Mouse (Mus musculus) erythroblast, adult 5-6 weeks (primary cell): ENCODE data around the gene Cfap70. TPM values are rescaled to one million over a fixed set of nuclear protein-coding genes. Genes with fewer than 3 reads are reported as not detected.

ENCODE experiments used
- ATAC-seq: replicated peaks from 2 replicates; pipeline ENCODE4 v1.8.0; 2016; ENCODE audit warnings: moderate number of reproducible peaks, mild to moderate bottlenecking, moderate TSS enrichment, inconsistent platforms; ENCODE audit not compliant: poor library complexity, low FRiP score, severe bottlenecking
- total RNA-seq, 2 experiments: library from RNA; stranded (forward) in 1 of 2; stranded (reverse) in 1 of 2; fragments of 150-400 nt in 1 of 2; fragments of 200-764, 138-1000 nt in 1 of 2; gene quantifications; 2 replicates each; pipeline versions ENCODE4 v1.2.3 to v1.2.4; 2015 to 2017; ENCODE audit warnings: low replicate concordance in 2 of 2

Cfap70 gene
- total RNA-seq, 2 experiments from 2014 or later = 0.09 to 1.3 TPM

GRCm38 (mm10) chr14:20431726-20432125 lies 20.3 kb downstream of the Cfap70 start:
- no peak for ATAC-seq

DNA sequence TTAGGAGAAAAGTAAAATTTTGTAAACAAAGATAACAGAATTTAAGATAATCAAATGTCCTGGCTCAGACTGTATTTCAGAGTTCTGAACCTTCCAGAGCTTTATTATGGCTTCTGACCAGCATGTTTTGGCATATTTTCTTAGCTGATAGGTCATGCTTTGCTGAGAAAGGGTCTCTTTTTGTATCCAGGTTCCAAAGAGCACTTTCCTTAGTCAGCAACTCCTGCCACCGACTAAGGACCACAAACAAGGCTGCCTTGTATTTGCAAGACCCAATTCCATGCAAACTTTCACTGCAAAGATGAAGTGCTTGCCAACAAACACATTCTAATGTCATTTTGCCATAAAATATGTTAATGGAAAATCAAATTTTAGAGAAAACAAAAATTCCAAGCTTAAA lies 22.2 kb downstream of the Cfap70 start:
- no peak for ATAC-seq

DNA sequence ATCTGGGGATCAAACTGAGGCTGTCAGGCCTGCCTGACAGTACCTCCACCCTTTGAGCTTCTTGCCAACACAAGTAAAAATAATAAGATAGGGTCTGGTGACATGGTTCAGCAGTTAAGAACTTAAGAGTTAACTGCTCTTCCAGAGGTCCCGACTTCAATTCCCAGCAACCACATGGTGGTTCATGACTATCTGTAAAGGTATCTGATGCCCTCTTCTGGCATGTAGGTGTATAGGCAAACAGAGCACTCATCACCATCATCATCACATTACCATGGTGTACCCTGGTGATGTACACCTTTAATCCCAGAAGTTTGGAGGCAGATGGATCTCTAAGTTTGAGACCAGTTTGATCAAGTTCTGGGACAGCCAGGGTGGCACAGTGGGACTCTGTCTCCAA lies 23.4 kb downstream of the Cfap70 start:
- ATAC-seq = no peak

DNA sequence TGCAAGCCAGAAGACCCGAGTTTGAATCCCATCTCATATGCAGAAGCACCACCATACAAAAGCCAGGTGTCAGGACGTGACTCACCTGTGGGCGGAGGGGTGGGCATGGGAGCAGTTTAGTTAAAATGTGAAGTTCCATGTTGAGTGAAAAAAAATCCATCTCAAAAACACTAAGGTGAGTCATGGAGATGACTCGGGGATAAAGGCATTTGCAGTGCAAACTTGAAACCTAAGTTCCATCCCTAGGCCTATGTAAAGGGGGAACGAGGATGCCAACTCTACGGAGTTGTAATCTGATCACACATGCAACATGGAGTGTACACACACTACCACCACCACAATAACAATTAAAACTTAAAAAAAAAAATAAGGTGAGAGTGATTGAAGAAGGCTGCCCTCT lies 29.0 kb downstream of the Cfap70 start:
- ATAC-seq = no peak

- no peak for ATAC-seq
Measured at GRCm38 (mm10) chr14:20422257-20422656, 29.8 kb downstream of the Cfap70 start.

DNA sequence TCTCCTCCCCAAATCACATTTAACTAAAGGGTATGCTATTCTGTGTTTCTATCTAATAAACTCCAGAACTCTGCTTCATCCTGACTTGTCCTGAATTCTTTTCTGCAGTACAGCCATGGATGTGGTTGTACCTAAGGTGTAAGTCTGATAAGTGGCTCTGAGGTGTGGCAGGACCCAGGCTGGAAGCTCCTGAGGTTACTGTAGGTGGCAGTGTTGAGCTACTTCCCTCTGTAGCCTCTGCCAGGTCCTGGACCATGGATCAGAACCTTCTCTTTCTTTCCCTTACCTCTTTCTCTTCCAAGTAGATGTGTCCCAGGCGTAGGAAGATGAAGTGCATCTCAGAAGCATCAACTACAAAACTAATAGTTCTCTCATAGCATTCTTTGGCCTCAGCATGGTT lies 52.0 kb downstream of the Cfap70 start:
- peak; percentile 92 for ATAC-seq

DNA sequence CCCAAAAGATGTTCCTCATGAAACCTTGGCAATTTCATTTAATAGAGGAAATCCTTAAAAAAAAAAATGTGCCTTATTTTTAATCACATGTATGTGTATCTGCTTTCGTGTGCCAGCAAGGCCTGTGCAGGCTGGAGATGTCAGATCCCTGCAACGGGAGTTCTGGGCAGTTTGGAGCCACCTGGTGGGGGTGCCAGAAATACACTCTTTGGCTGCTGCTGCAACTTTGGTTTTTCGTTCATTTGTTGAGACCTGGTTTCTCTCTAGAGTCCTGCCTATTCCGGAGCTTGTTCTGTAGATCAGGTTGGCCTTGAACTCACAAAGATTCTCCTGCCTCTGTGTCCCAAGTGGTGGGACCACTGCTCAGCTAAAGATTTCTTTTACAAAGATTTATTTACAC lies 53.2 kb downstream of the Cfap70 start:
- ATAC-seq = no peak

DNA sequence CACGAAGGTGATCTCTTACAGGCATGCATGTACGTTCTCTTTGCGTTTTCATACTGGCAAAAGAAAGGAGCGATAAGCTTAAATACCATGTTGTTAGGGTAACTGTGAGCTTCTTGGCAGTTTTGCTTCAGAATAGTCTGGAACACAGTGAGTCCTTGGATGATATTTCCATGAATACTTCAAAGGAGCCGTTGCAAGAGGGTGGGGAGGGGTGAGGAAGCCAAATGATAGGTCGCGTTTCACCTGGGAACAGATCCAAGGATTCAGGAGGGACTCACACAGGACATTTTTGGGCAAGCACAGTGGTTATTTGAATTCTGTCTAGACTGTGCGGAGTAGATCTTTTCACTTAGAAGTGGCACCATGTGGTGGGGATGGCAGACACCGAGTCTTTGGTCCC lies 54.8 kb downstream of the Cfap70 start:
- no peak for ATAC-seq

DNA sequence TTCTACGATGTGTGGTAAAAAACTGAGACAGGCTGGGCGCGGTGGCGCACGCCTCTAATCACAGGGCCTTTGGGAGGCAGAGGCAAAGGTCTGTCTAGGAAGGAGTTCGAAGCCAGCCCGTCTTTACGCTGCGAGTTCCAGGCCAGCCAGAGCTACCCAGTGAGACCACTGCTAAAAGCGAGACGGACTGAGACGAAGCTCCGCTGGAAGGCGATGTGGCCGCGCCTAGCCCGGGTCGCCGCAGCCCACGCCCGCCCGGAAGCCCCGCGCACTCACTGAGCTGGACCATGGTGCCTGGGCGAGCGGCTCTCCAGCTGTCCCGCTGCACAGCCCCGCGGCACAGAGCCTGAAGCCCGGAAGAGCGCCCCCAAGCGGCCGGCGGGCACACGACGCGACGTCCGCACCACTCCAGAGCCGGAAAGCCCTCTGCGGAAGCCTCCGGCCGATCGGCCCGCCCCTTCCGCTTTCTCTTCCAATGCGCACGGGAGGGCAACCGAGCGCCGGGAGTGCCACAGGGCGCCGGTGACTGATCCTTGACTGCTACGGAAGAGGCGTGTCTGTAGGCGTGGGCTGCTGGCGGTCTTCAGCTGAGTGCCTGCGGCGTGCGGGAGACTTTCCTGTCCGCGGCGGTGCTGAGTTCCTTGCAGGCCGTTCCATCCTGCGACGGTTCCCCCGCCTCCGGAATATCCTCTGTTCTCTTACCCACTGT lies 58.7 kb downstream of the Cfap70 start, which contains the start of gene Mrps16:
Gene Mrps16 (minus strand): TSS at position 430 of the 709 bp plus-strand sequence.
- ATAC-seq = peak; percentile 95

DNA sequence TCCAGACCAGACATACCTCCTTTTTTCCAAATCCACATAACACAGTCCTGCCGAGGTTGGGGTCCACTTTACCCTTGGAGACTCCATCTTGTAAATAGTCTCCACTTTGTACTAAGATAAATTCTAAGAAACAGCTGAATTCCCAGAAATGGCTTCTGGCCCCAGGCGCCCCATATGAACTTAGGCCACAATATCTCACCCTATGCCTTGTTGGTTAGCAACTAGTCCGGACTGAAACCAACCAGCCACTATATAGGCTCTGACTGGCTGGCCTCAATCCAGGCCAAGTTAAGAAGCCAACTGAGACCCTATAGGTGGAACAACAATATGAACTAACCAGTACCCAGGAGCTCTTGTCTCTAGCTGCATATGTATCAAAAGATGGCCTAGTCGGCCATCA lies 59.7 kb downstream of the Cfap70 start:
- ATAC-seq = no peak

DNA sequence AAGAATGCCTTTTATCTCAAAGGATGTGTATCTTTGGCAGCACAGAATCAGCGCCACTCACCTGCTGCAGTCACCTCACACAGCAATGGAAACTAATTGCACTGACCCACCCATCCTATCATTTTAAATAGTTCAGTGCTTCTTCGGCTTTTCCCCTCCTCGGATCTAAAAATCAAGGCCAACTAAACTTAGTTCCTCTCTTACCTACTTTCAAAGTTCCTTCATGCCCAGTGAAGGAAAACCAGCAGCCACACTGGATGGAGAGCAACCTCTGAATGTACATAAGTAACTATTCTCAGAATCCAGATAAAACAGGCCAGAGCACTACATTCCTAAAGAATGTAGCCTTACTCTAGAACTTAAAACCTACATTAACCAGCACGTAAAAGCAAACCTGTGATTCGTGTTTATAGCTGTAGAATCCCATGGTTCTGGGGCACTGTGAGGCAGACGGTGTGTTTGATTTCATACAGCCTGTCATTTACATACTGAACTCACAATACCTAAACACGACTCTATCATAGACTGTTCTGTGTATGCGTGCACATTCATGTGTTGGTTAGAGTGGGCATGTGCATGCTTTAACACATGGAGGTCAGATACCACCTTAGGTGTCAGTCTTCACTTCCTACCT lies 62.5 kb downstream of the Cfap70 start:
- ATAC-seq = no peak

GRCm38 (mm10) chr14:20388441-20389129 lies 63.4 kb downstream of the Cfap70 start, which contains the start of gene Dnajc9:
Gene Dnajc9 (minus strand): TSS chr14:20388910.
- peak; percentile 79 for ATAC-seq

GRCm38 (mm10) chr14:20379753-20380430 lies 72.1 kb downstream of the Cfap70 start:
- ATAC-seq = no peak

GRCm38 (mm10) chr14:20379087-20379640 lies 72.9 kb downstream of the Cfap70 start:
- ATAC-seq = no peak

GRCm38 (mm10) chr14:20378313-20379061 lies 73.5 kb downstream of the Cfap70 start:
- peak; percentile 94 for ATAC-seq

- ATAC-seq = no peak
Measured at GRCm38 (mm10) chr14:20377112-20377521, 74.9 kb downstream of the Cfap70 start.

GRCm38 (mm10) chr14:20371854-20372253 lies 80.2 kb downstream of the Cfap70 start:
- no peak for ATAC-seq

DNA sequence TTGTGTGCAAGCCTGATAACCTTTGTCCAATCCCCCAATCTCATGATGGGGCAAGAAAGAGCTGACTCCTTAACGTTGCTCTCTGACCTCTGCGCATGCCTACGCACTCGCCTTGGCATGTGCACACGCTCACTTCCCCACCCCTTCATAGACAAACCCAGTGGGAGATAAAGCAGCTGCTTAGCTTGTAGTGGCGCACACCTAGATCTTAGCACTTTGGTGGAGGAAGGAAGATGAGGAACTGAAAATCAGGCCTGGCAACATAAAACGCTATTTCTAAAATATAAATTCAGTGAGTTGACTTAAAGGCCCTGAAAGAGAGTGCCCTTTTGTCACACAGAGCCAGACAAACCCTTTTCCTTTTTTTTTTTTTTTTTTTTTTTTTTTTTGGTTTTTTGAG lies 81.2 kb downstream of the Cfap70 start:
- ATAC-seq = no peak

DNA sequence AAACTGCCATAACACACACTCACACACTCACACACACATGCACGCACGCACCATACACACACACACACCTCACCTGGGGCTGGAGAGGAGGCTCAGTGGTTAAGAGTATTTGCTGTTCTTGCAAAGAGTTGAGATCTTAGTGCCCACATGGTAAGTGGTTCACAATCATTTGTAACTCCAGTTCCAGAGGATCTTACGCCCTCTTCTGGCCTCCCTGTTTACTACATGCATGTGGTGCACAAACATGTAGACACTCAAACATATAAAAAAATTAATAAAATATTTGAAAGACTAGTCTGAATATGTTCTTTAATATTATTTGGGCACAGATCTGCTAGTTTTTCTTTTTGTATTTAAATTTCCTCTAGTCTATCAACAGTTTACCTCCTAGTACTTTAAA lies 83.8 kb downstream of the Cfap70 start:
- no peak for ATAC-seq
